Mouse (Mus musculus) MEL (cell line): ENCODE measurements around the gene Eef1g. TPM values are rescaled to one million over a fixed set of nuclear protein-coding genes. Genes with fewer than 3 reads are reported as not detected.
A peak's percentile ranks its signal among the peaks of the same experiment; 100 is the strongest.

Source experiments
- DNase-seq: peaks from one replicate; pipeline ENCODE4 v3.0.0; 2011; ENCODE audit warnings: low read depth, low spot score
- H3K27ac ChIP-seq: 2 replicates; pipeline ENCODE4 v1.5.1; 2012; ENCODE audit warnings: low read depth, mild to moderate bottlenecking, control low read depth, low read length, moderate library complexity; ENCODE audit not compliant: control insufficient read depth
- H3K27me3 ChIP-seq, 2 experiments: fragments of 150-350 bp in 1 of 2; sonication (generic) in 1 of 2; 2 replicates each; pipeline ENCODE4 v1.6.1; 2012; ENCODE audit warnings: low read length in 2 of 2, mild to moderate bottlenecking in 2 of 2, improper control_type of control experiment in 1 of 2, moderate library complexity in 1 of 2; ENCODE audit not compliant: insufficient read depth in 2 of 2, control insufficient read depth in 1 of 2
- H3K36me3 ChIP-seq, 2 experiments: 2 replicates each; pipeline ENCODE4 v1.6.1; 2012 to 2014; ENCODE audit warnings: low read length in 2 of 2, improper control_type of control experiment in 1 of 2, inconsistent platforms in 1 of 2, mild to moderate bottlenecking in 1 of 2; ENCODE audit not compliant: insufficient read depth in 2 of 2, control insufficient read depth in 1 of 2
- H3K4me1 ChIP-seq, 2 experiments: fragments of 150-350 bp in 1 of 2; sonication (generic) in 1 of 2; 2 replicates each; pipeline ENCODE4 v1.6.1; 2012; ENCODE audit warnings: low read length in 2 of 2, improper control_type of control experiment in 1 of 2, mild to moderate bottlenecking in 1 of 2; ENCODE audit not compliant: insufficient read depth in 2 of 2, control insufficient read depth in 1 of 2
- H3K4me3 ChIP-seq, 2 experiments: fragments of 150-350 bp in 1 of 2; sonication (generic) in 1 of 2; 2 replicates each; pipeline ENCODE4 v1.5.1; 2012; ENCODE audit warnings: low read depth in 2 of 2, low read length in 2 of 2, mild to moderate bottlenecking in 2 of 2, moderate library complexity in 2 of 2, control low read depth in 1 of 2, improper control_type of control experiment in 1 of 2; ENCODE audit not compliant: control insufficient read depth in 1 of 2, insufficient read depth in 1 of 2
- H3K79me2 ChIP-seq: 2 replicates; pipeline ENCODE4 v1.6.1; 2012; ENCODE audit warnings: mild to moderate bottlenecking, low read length, moderate library complexity; ENCODE audit not compliant: control insufficient read depth, poor library complexity, insufficient read depth
- H3K9ac ChIP-seq: 2 replicates; pipeline ENCODE4 v1.6.1; 2012; ENCODE audit warnings: low read depth, mild to moderate bottlenecking, control low read depth, low read length, moderate library complexity; ENCODE audit not compliant: control insufficient read depth, poor library complexity, severe bottlenecking
- H3K9me3 ChIP-seq: fragments of 150-350 bp; sonication (generic); replicated peaks from 2 replicates; pipeline ENCODE4 v1.6.1; 2012; ENCODE audit warnings: mild to moderate bottlenecking, low read length, improper control_type of control experiment, moderate library complexity; ENCODE audit not compliant: insufficient read depth
- BHLHE40 ChIP-seq: IDR thresholded peaks from 2 replicates; pipeline ENCODE4 v1.6.1; 2012; ENCODE audit warnings: low read depth, mild to moderate bottlenecking, inconsistent platforms, low read length, improper control_type of control experiment, borderline replicate concordance
- CHD1 ChIP-seq: IDR thresholded peaks from 2 replicates; pipeline ENCODE4 v1.6.1; 2012; ENCODE audit warnings: low read depth, mild to moderate bottlenecking, inconsistent platforms, low read length, improper control_type of control experiment
- CHD2 ChIP-seq: IDR thresholded peaks from 2 replicates; pipeline ENCODE4 v1.6.1; 2011; ENCODE audit warnings: low read length, improper control_type of control experiment
- CTCF ChIP-seq, 3 experiments: IDR thresholded peaks in 2 of 3; conservative IDR thresholded peaks in 1 of 3; 2 replicates each; pipeline ENCODE4 v1.5.1; 2011 to 2012; ENCODE audit warnings: low read length in 3 of 3, low read depth in 2 of 3, mild to moderate bottlenecking in 2 of 3, improper control_type of control experiment in 1 of 3, inconsistent platforms in 1 of 3, mixed read lengths in 1 of 3, moderate library complexity in 1 of 3; ENCODE audit not compliant: control insufficient read depth in 1 of 3, insufficient read depth in 1 of 3, poor library complexity in 1 of 3, severe bottlenecking in 1 of 3
- E2F4 ChIP-seq: IDR thresholded peaks from 2 replicates; pipeline ENCODE4 v1.6.1; 2011; ENCODE audit warnings: low read depth, low read length, improper control_type of control experiment, borderline replicate concordance
- ELF1 ChIP-seq: IDR thresholded peaks from 2 replicates; pipeline ENCODE4 v1.6.1; 2014; ENCODE audit warnings: low read depth, mild to moderate bottlenecking, inconsistent platforms, low read length, improper control_type of control experiment, moderate library complexity
- ETS1 ChIP-seq: IDR thresholded peaks from 2 replicates; pipeline ENCODE4 v1.6.1; 2012; ENCODE audit warnings: low read depth, mild to moderate bottlenecking, inconsistent platforms, low read length, improper control_type of control experiment, moderate library complexity
- GABPA ChIP-seq: IDR thresholded peaks from 2 replicates; pipeline ENCODE4 v1.6.1; 2012; ENCODE audit warnings: low read depth, mild to moderate bottlenecking, inconsistent platforms, low read length, improper control_type of control experiment, moderate library complexity
- GATA1 ChIP-seq: IDR thresholded peaks from 2 replicates; pipeline ENCODE4 v1.6.1; 2011; ENCODE audit warnings: low read depth, low read length, improper control_type of control experiment
- HCFC1 ChIP-seq: IDR thresholded peaks from 2 replicates; pipeline ENCODE4 v1.6.1; 2012; ENCODE audit warnings: low read depth, mild to moderate bottlenecking, inconsistent platforms, low read length, improper control_type of control experiment, moderate library complexity
- JUND ChIP-seq: IDR thresholded peaks from 2 replicates; pipeline ENCODE4 v1.6.1; 2011; ENCODE audit warnings: low read depth, mild to moderate bottlenecking, improper control_type of control experiment, low read length
- KAT2A ChIP-seq: conservative IDR thresholded peaks from 2 replicates; pipeline ENCODE4 v1.6.1; 2012; ENCODE audit warnings: low read depth, low read length, improper control_type of control experiment, inconsistent platforms
- MAFK ChIP-seq: IDR thresholded peaks from 2 replicates; pipeline ENCODE4 v1.6.1; 2011; ENCODE audit warnings: low read depth, mild to moderate bottlenecking, low read length, improper control_type of control experiment, borderline replicate concordance
- MAX ChIP-seq: IDR thresholded peaks from 2 replicates; pipeline ENCODE4 v1.6.1; 2011; ENCODE audit warnings: low read length, improper control_type of control experiment
- MAZ ChIP-seq: IDR thresholded peaks from 2 replicates; pipeline ENCODE4 v1.6.1; 2012; ENCODE audit warnings: low read depth, mild to moderate bottlenecking, inconsistent platforms, low read length, improper control_type of control experiment
- MEF2A ChIP-seq: IDR thresholded peaks from 2 replicates; pipeline ENCODE4 v1.6.1; 2014; ENCODE audit warnings: low read depth, mild to moderate bottlenecking, inconsistent platforms, low read length, improper control_type of control experiment; ENCODE audit not compliant: poor library complexity, insufficient replicate concordance, severe bottlenecking; ENCODE audit errors: extremely low read depth
- MXI1 ChIP-seq: IDR thresholded peaks from 2 replicates; pipeline ENCODE4 v1.6.1; 2011; ENCODE audit warnings: mild to moderate bottlenecking, low read depth, low read length, improper control_type of control experiment
- MYB ChIP-seq: IDR thresholded peaks from 2 replicates; pipeline ENCODE4 v1.6.1; 2011; ENCODE audit warnings: mild to moderate bottlenecking, low read depth, low read length, improper control_type of control experiment
- MYC ChIP-seq: IDR thresholded peaks from 2 replicates; pipeline ENCODE4 v1.6.1; 2011; ENCODE audit warnings: low read depth, mild to moderate bottlenecking, low read length, improper control_type of control experiment, moderate library complexity
- NELFE ChIP-seq: IDR thresholded peaks from 2 replicates; pipeline ENCODE4 v1.6.1; 2011; ENCODE audit warnings: low read depth, low read length, improper control_type of control experiment
- NRF1 ChIP-seq: IDR thresholded peaks from 2 replicates; pipeline ENCODE4 v1.6.1; 2014; ENCODE audit warnings: low read depth, mild to moderate bottlenecking, inconsistent platforms, low read length, improper control_type of control experiment, moderate library complexity; ENCODE audit not compliant: poor library complexity, insufficient read depth, severe bottlenecking
- POLR2A ChIP-seq, 2 experiments: IDR thresholded peaks; 2 replicates each; pipeline ENCODE4 v1.6.1; 2011 to 2012; ENCODE audit warnings: low read length in 2 of 2, mild to moderate bottlenecking in 2 of 2, control low read depth in 1 of 2, improper control_type of control experiment in 1 of 2, low read depth in 1 of 2, moderate library complexity in 1 of 2; ENCODE audit not compliant: control insufficient read depth in 1 of 2, insufficient read depth in 1 of 2, poor library complexity in 1 of 2
- POLR2AphosphoS2 ChIP-seq: IDR thresholded peaks from 2 replicates; pipeline ENCODE4 v1.6.1; 2011; ENCODE audit warnings: low read length, improper control_type of control experiment
- POLR2AphosphoS5 ChIP-seq: IDR thresholded peaks from 2 replicates; pipeline ENCODE4 v1.6.1; 2012; ENCODE audit warnings: low read depth, borderline replicate concordance, mild to moderate bottlenecking, inconsistent platforms, low read length, moderate library complexity, mixed read lengths
- RAD21 ChIP-seq: IDR thresholded peaks from 2 replicates; pipeline ENCODE4 v1.6.1; 2011; ENCODE audit warnings: mild to moderate bottlenecking, low read depth, low read length, improper control_type of control experiment
- RCOR1 ChIP-seq: IDR thresholded peaks from 2 replicates; pipeline ENCODE4 v1.6.1; 2012; ENCODE audit warnings: low read depth, mild to moderate bottlenecking, inconsistent platforms, low read length, improper control_type of control experiment
- SIN3A ChIP-seq: IDR thresholded peaks from 2 replicates; pipeline ENCODE4 v1.6.1; 2012; ENCODE audit warnings: low read length, improper control_type of control experiment, inconsistent platforms
- SMC3 ChIP-seq: IDR thresholded peaks from 2 replicates; pipeline ENCODE4 v1.6.1; 2011; ENCODE audit warnings: low read depth, low read length, improper control_type of control experiment
- TAL1 ChIP-seq: IDR thresholded peaks from 2 replicates; pipeline ENCODE4 v1.6.1; 2012; ENCODE audit warnings: mild to moderate bottlenecking, inconsistent platforms, low read length, moderate library complexity, mixed read lengths
- TBP ChIP-seq: IDR thresholded peaks from 2 replicates; pipeline ENCODE4 v1.8.0; 2011; ENCODE audit warnings: low read depth, low read length, improper control_type of control experiment
- UBTF ChIP-seq: IDR thresholded peaks from 2 replicates; pipeline ENCODE4 v1.6.1; 2012; ENCODE audit warnings: low read depth, mild to moderate bottlenecking, inconsistent platforms, low read length, improper control_type of control experiment, moderate library complexity, borderline replicate concordance; ENCODE audit not compliant: insufficient read depth
- USF1 ChIP-seq: IDR thresholded peaks from 2 replicates; pipeline ENCODE4 v1.6.1; 2014; ENCODE audit warnings: low read depth, mild to moderate bottlenecking, inconsistent platforms, low read length, improper control_type of control experiment, moderate library complexity
- ZC3H11A ChIP-seq: IDR thresholded peaks from 2 replicates; pipeline ENCODE4 v1.6.1; 2012; ENCODE audit warnings: low read depth, mild to moderate bottlenecking, inconsistent platforms, low read length, improper control_type of control experiment
- ZKSCAN1 ChIP-seq: IDR thresholded peaks from 2 replicates; pipeline ENCODE4 v1.6.1; 2012; ENCODE audit warnings: low read depth, mild to moderate bottlenecking, inconsistent platforms, low read length, improper control_type of control experiment, moderate library complexity
- ZMIZ1 ChIP-seq: IDR thresholded peaks from 2 replicates; pipeline ENCODE4 v1.6.1; 2012; ENCODE audit warnings: low read depth, mild to moderate bottlenecking, inconsistent platforms, low read length, improper control_type of control experiment, moderate library complexity
- ZNF384 ChIP-seq: IDR thresholded peaks from 2 replicates; pipeline ENCODE4 v1.6.1; 2012; ENCODE audit warnings: low read depth, mild to moderate bottlenecking, inconsistent platforms, low read length, improper control_type of control experiment
- polyA plus RNA-seq, 2 experiments: library from polyadenylated mRNA; stranded (reverse) in 1 of 2; unstranded in 1 of 2; fragments of >175 nt in 1 of 2; fragments of >200 nt in 1 of 2; gene quantifications; 2 replicates each; pipeline versions ENCODE4 v1.2.1 to v1.2.4; 2012; ENCODE audit warnings: low replicate concordance in 2 of 2, low read depth in 1 of 2; ENCODE audit not compliant: insufficient read length in 2 of 2, insufficient read depth in 1 of 2, missing spikeins in 1 of 2
- total RNA-seq: library from RNA; depleted of rRNA; stranded (reverse); fragments of 300-350 nt; gene quantifications from 2 replicates; pipeline ENCODE4 v1.2.3, GENCODE M21; 2012

The Eef1g gene
- total and polyA plus RNA-seq, 3 experiments = 1,362 to 1,817 (median 1,691) TPM

DNA sequence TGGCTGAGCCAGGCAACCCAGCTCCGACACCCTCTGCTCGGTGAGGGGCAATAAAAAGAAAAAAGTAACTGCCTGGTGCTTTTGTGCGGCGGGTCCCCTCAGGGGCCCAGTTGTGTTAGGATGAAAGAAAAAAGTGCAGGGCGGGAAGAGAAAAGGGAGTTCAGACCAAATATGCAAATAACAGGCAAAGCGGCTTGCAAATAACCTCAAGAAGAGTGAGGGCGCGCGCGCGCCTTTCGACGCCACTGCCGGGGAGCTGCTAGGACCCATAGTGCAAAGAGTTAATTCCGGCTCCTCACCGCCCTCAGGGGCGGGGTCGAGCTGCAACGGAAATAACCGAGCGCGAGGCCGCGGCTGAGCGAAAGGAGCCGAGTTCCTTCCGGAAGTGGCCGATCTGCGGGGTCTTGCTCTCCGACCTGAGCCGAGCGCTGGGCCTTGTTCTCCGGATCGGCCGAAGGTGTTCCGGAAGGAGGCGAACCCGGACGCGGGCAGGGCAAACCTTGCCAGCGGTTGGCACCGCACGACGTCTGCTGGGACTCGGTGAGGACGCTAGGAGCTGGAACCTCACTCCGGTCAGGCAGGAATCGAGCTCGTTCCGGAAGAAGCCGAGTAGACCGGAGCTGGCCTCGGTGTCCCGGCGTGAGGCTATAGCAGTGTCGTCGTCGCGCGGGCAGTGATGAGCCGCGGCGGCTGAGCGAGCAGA lies 25.2 kb upstream of the Eef1g start, which contains the start of gene Mta2:
Mta2 (plus strand) TSS at position 361 of the 703 bp plus-strand sequence.
- H3K4me1 ChIP-seq = peaks cover 11 to 36% of the 10 kb centered on the region in 2 experiments
- H3K9me3 ChIP-seq = no peaks in the 10 kb centered on the region
- peak within 1 kb of the TSS; percentile 85 to 99 for H3K4me3 ChIP-seq
- no peaks in the 10 kb centered on the region for H3K27me3 ChIP-seq
- peaks cover 36% of the 10 kb centered on the region for H3K79me2 ChIP-seq
- peak within 1 kb of the TSS; percentile 92 for H3K9ac ChIP-seq
- H3K36me3 ChIP-seq = peaks cover 7 to 35% of the 10 kb centered on the region in 2 experiments
- peak; percentile 97 for DNase-seq
- H3K27ac ChIP-seq = peak within 1 kb of the TSS; percentile 92
- TF ChIP-seq E2F4 = 0 out of 2 replicates have a peak, but pooled peaks have one; percentile 30
- no peak for TF ChIP-seq CHD2
- TF ChIP-seq GABPA = no peak
- no peak for TF ChIP-seq GATA1
- TF ChIP-seq MYB = peak; percentile 63; the same call in 1 of the 2 replicates
- peak; percentile 52; the same call in 1 of the 2 replicates for TF ChIP-seq ETS1
- peak; percentile 94 for TF ChIP-seq POLR2AphosphoS2
- TF ChIP-seq MYC = peak; percentile 70; the same call in 1 of the 2 replicates
- peak; percentile 77 for TF ChIP-seq NELFE
- no peak for TF ChIP-seq MAFK
- TF ChIP-seq MAZ = peak; percentile 33
- TF ChIP-seq UBTF = no peak
- 0 out of 2 replicates have a peak, but pooled peaks have one; percentile 24 for TF ChIP-seq ZKSCAN1
- TF ChIP-seq POLR2AphosphoS5 = no peak
- TF ChIP-seq JUND = no peak
- peak; percentile 43; the same call in 1 of the 2 replicates for TF ChIP-seq NRF1
- peak; percentile 86 for TF ChIP-seq ELF1
- no peak for TF ChIP-seq ZC3H11A
- no peak for TF ChIP-seq ZNF384
- 0 out of 2 replicates have a peak, but pooled peaks have one; percentile 19 for TF ChIP-seq MXI1
- TF ChIP-seq HCFC1 = peak; percentile 73
- peak; percentile 78 for TF ChIP-seq SIN3A
- no peak for TF ChIP-seq TAL1
- peak; percentile 53; the same call in 1 of the 2 replicates for TF ChIP-seq TBP
- TF ChIP-seq MEF2A = no peak
- peak; percentile 53 for TF ChIP-seq KAT2A
- no peak for TF ChIP-seq SMC3
- no peak; the same call in 1 of the 2 replicates for TF ChIP-seq USF1
- TF ChIP-seq ZMIZ1 = peak; percentile 66
- peak; percentile 47 to 91 for TF ChIP-seq POLR2A (IDR thresholded peaks at IDR 0.05; ENCODE audit: control insufficient read depth in 1 of 2, insufficient read depth in 1 of 2, low read depth in 1 of 2, low read length in 2 of 2, poor library complexity in 1 of 2)
- TF ChIP-seq RCOR1 = no peak
- TF ChIP-seq MAX = no peak; the same call in 1 of the 2 replicates
- TF ChIP-seq BHLHE40 = no peak
- TF ChIP-seq RAD21 = no peak
- no peak for TF ChIP-seq CHD1
- peak in 1 of 3 experiments; percentile 1; a peak in 1 of 6 replicates for TF ChIP-seq CTCF (IDR thresholded peaks at IDR 0.05 in 2 of 3, conservative IDR thresholded peaks at IDR 0.05 in 1 of 3; ENCODE audit: control insufficient read depth in 1 of 3, insufficient read depth in 1 of 3, low read depth in 2 of 3, low read length in 3 of 3, poor library complexity in 1 of 3, severe bottlenecking in 1 of 3)
